Mouse (Mus musculus): ENCODE data around the gene Sirt2.

GRCm38 (mm10) chr7:28801901-28802670 lies 35.6 kb downstream of the Sirt2 start:
- TF ChIP-seq TAL1 (IDR thresholded peaks at IDR 0.05; ENCODE audit: low read length) = no peak
- no peak for TF ChIP-seq UBTF (IDR thresholded peaks at IDR 0.05; ENCODE audit: borderline replicate concordance, insufficient read depth, low read depth, low read length)
- TF ChIP-seq SMC3 (IDR thresholded peaks at IDR 0.05; ENCODE audit: low read depth, low read length) = no peak
- TF ChIP-seq POLR2A (IDR thresholded peaks at IDR 0.05; ENCODE audit: control insufficient read depth in 1 of 2, insufficient read depth in 1 of 2, low read depth in 1 of 2, low read length in 2 of 2, poor library complexity in 1 of 2) = no peak
- no peak for TF ChIP-seq CTCF (IDR thresholded peaks at IDR 0.05 in 2 of 3, conservative IDR thresholded peaks at IDR 0.05 in 1 of 3; ENCODE audit: control insufficient read depth in 1 of 3, insufficient read depth in 1 of 3, low read depth in 2 of 3, low read length in 3 of 3, poor library complexity in 1 of 3, severe bottlenecking in 1 of 3)
- no peak for TF ChIP-seq EP300 (IDR thresholded peaks at IDR 0.05; ENCODE audit: low read depth in 1 of 2, low read length in 2 of 2)
- no peak for TF ChIP-seq POLR2AphosphoS5 (IDR thresholded peaks at IDR 0.05; ENCODE audit: borderline replicate concordance, low read depth, low read length)
- TF ChIP-seq KAT2A (conservative IDR thresholded peaks at IDR 0.05; ENCODE audit: low read depth, low read length) = no peak
- no peak for TF ChIP-seq NELFE (IDR thresholded peaks at IDR 0.05; ENCODE audit: low read depth, low read length)
- no peak for TF ChIP-seq NRF1 (IDR thresholded peaks at IDR 0.05; ENCODE audit: insufficient read depth, low read depth, low read length, poor library complexity, severe bottlenecking)
- no peak for TF ChIP-seq TBP (IDR thresholded peaks at IDR 0.05; ENCODE audit: low read depth, low read length)
- no peak for TF ChIP-seq RCOR1 (IDR thresholded peaks at IDR 0.05; ENCODE audit: low read depth, low read length)
- no peak for TF ChIP-seq ZC3H11A (IDR thresholded peaks at IDR 0.05; ENCODE audit: low read depth, low read length)

All from MEL (cell line).